Mouse (Mus musculus) testis, postnatal 10 days (tissue): Measurements from ENCODE around the gene Arhgef28.
A peak's percentile ranks its signal among the peaks of the same experiment; 100 is the strongest.

ENCODE experiments used
- DNase-seq: peaks from one replicate; pipeline ENCODE4 v3.0.0; 2021; ENCODE audit warnings: low spot score

The Arhgef28 gene

DNA sequence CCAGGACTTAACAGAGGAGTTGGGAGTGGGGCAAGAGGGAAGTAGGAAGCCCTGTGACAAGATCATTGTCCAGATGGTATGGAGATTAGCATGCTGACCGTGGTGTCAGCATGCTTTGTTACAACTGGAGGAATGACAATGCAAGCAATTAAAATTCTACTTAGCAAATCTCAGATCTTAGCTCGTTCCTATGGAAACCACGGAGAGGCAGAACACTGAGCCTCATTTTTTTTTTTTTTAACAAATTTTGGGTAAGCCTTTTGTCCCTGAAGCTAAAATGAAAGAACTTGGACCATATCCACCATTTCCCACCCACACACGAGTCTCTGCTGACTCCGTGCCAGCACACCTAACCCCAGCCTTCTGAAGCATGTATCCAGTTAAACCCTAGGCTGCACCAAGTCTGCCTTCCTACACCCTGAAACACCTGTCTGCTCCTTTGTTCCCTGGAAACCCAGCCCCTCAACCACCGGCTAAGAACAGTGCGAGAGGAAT lies 246.8 kb downstream of the Arhgef28 start:
- DNase-seq: no peak

DNA sequence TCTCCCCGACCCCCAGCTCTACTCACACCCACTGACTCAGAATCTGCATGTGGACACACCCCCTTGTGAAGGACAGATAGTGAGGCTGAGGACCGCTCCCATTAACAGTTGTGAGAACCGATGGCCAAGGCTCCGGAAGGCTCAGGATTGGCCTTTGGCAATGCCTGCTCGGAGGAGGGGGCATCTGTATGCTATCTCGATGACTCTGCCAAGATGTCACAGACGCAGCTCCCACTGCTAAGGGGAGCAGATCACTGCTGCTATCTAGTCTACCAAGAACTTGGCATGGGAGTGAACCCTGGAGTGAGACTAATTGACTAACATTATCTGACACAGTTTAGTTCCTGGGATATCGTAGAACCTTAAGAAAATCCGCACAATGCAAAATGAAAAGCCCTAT lies 250.5 kb downstream of the Arhgef28 start:
- no peak for DNase-seq

DNA sequence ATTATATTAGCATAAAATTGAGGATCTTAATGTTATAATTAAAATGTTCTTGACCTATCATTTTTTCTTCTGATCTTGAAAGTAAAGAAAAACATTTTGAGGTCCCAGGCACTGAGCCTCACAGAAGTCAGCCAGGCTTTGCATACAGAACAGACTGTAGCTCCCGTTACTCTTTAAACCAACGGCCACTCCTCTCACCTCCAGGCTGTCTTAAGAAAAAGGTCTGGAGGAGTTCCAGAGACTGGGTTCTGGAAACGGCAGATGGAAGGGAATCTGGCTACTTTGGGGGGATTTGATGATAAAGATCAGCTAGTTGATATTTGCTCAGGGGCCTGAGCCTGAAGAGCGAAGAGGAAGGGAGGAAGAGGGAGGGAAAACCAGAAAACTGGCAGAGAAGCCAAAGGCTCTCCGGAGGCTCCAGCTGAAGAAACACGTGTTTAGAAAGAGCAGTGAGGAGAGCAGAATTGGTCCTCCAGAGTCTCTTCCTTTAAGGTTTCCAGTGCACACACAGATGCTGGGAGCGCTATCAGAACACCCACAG lies 251.2 kb downstream of the Arhgef28 start:
- no peak for DNase-seq

DNA sequence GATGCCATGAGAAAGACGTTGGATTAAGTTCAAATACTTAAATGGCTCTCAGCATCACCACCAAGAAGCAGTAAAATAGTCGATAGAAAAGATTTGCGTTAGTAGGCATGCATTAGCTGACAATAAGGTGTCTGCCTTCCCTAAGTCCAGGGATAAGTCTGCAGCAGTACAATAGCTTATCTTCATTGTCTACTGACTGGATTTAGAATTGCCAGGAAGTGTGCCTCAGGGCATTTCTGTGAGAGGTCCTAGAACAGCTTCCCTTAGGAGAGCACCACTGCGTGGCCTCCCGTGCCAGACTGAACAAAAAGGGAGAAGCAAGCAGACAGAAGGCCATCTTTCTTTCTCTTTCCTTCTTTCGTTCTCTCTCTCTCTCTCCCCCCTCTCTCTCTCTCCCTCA lies 252.2 kb downstream of the Arhgef28 start:
- DNase-seq: no peak

DNA sequence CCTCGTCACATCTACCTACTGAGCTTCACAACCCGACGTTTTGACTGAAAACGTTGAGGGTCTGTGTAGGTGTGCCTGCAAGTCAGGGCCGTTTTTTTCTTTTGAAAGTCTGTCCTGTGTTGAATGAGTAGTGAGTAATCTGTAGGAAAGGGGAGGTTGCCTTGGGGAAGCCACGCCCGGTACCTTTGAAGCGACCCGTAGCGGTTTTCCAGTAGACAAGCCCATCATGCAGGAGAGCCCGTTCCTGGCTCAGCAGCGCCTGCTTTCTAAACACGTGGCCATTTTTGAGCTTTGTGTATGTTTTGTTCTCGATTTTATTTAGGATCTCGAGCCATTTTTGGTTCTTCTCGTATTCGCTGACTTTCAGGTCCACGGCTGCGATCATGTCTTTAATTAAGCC lies 252.7 kb downstream of the Arhgef28 start:
- no peak for DNase-seq

DNA sequence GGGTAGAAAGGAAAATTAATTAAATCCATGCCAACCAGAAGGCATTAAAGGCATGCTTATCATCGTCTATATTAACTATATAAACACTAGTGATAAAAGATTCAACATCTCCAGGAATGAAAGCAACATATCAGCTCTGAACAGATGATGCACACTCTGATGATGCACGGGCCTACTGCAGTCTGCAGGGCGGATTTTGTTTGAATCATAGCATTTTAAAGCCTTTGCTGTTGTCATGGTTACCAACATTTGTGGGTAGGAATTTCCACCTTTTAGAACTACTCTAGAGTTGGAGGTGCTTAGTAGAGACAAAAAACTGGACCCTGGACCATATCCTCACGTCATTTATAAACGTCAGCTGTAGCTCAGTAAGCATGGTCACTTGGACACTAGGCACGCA lies 257.4 kb downstream of the Arhgef28 start:
- DNase-seq: no peak

DNA sequence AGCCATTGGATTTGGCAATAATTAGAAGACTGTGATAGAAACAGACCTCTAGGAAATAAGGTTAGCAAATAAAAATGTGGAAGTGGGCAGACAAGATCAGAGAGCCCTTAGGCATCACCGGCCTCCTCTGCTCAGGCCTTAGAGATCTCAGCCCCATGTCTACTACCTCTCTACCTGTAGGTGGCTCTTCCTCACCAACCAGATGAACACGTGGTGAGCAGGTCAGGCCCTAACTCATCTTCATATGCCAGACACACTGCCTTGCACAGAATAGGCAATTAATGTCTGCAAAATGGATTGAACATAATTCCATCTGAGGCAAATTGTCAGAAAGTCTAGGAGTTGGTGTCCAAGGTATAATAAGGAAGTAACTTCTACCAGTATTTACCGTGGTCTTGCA lies 258.6 kb downstream of the Arhgef28 start:
- DNase-seq: no peak

DNA sequence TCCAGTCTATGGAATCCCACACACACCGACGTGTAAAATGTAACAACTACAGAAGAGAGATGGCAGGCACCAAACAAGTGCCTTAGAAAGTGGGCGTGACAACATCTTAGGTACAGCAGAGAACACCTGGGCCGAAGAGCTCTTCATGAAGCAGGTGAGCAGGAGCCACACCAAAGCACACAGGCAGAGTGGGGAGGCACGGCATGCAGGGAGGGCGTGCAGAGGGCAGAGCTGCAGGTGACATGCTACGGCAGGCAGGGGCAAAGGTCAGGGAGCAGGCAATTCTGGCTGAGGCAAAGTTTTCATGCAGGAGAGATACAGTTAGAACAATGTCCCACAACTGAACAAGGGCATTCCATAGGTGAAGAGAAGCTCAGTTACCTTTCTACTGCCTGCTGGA lies 259.8 kb downstream of the Arhgef28 start:
- no peak for DNase-seq

DNA sequence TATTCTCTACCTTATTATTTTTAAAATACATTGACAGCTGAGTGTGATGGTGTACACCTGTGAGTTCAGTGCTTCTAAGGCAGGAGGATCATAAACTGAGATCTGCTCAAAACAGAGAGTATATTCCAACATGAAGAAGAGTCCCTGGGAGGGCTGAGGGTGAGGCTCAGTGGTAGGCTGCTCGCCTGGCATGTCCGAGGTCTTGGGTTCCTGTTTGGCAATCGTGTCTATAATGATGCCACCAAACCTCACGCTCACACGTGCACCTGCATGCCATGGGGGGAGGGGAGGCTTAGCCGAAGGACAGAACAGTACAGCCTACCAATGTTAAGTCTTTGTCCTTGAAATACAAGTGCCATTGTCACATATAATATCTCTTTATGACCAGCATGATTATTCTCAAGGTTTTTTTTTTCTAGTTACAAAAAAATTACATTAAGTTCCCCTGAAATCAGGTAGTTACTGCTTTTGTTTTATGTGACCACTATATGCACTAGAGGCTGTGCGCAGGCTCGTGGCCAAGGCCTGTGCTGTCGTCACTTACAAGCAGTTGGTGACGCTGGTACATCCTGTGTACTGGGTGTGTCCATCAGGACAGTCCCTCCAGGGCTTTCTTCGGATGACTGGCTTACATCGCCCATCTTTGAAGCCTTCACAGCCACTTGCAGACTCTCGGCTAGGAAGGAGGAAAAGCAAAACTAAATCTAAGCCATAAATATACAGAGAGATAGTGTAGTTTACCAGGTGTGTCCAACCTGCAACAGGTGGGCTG lies 264.1 kb downstream of the Arhgef28 start:
- no peak for DNase-seq

DNA sequence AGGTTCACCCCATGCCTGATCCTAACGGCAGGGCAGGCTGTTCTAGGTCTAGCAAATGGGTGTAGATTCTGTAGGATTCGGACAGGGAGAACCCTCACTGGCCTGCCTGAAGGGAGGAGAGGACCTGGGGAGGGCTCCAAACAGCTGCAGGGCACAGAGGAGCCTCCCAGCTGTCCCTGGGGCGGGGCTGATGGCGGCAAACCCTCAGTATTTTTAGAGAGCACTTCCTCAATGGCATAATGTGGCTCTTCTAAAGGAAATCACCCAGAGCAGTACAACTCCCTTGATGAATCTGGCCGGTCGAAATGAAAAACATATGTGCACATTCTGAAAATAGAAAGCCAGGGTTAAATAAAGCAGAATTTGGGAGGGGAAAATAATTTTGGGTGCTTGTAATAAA lies 265.1 kb downstream of the Arhgef28 start:
- no peak for DNase-seq

DNA sequence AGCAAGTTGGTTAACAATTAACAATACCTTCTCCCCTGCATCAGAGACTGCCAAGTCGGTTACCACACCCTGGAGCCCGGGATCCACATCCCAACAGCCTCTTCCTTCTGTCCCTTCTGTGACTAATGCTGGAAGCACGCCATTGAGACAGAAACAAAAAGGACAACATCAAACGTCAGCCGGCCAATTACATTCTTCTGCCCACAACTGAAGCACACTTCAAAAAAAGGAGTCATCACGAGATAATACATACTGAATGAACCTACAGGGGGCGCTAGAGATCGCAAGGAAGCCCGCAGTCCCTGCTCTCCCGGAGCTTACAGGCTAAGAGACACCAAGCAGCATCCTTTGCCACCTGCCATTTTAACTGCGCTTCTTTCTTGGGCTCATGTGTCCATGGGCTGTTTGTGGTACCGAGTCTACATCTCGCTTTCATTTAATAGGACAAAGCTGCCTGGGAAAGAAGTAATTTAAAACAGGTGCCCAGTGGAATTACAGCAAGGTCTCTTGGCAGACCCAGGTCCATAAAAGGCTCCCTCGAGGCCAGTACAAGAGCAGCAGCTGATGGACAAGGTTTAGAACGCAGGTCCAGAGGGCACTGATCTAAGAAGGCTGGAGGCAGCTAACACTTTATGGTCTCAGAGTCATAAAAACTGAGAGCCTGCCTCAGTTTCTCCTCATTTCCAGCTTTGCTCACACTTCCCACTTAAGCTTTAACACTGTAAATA lies 266.6 kb downstream of the Arhgef28 start:
- DNase-seq: peak; percentile 58

DNA sequence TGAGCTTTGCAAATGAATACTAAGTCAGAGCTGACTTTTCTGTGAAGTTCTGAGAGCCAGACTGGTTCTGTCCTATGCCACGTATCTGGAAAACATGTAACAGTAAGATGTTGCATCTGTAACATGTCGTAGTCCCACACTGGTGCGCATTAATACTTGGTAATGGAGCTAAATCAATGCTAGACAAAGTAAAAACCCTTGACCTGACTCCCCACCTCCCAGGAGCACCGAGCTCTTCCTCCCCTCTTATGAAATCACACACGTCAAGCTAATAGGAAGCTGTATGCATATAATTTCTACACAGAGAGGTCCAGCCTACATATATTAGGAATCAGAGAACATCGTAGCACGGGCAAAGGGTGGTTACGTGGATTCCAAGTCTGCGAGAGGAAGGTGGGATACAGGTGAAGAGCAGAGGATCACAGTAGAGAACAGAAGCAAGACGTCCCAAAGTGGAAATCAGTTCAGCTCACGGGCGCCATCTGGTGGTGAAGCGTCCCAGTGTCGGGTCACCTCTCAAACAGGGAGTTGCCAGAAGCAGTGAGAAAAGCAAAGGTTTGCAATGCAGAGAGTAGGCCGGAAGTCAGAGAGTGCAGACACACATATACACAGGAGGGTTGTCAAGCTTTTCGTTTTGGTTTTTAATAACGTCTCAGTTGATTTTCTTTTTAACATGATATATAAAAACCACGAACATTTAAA lies 267.5 kb downstream of the Arhgef28 start:
- DNase-seq: peak; percentile 98

DNA sequence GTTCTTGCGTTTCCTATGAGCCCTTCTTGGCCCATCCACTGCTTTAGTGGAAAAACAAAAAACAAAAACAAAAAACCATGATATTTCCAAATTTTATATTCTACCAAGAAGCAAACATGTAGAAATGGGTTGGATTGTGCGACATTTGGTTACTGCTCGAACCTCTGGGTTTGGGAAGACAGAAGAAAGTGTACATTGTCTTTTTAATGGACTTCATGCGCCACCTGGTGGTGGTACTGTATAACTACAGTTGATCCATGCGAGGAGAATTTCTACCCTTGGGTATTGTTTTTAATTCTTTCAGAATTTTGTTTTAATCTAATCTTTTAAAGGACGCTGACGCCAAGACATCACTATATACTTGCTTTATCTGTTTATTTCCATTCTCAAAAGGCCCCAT lies 268.3 kb downstream of the Arhgef28 start:
- peak; percentile 88 for DNase-seq

DNA sequence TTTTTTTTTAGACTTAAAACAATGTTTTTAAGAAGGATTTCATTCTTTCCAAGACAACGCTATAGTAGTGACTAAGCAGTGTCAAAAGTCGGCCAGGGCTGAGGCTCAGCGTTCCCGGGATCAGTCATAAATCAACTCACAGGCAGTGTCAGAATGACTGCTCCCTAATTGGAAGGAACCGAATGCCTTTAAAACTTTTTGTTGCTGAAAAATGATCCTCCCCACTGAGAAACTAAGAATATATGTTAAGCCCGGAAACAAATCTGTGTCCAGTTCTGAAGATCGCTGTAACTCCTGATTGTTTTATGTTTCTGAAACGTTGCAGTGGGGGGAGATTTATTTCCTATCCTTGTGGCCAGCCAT lies 278.1 kb downstream of the Arhgef28 start:
- DNase-seq: no peak

DNA sequence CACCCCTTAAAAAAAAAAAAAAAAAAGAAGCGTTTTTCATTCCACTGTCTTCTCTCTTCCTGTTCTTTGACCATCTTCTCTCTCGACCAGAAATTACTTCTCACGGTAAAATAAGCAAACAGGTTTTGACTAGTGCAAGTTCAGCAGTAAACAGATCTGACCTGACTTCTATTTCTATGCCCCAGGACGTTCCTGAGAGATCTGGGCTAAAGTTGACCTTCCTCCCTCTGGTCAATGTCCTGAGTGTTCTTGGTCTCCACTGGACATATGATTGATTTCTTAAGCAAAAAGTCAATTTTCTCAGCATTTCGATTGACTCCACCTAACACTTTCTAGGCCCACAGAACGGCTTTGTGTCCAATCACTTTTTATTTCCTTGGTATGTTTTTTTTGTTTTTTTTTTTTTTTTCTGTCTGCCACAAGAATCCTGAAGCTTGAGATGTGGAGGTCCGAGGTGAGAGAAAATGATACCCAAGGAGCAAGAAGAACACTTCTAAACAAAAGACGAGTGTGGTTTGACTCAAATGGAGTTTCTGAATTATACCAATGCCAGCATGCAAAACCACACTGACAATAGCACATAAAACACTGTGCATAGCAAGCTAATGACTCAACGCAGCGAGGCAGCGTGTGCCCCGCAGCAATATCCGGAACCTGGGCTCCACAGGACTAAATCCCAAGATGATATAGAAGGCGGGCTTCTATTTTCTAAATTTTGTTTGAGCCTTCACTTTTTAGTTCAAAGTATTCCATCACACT lies 278.7 kb downstream of the Arhgef28 start:
- DNase-seq: no peak

DNA sequence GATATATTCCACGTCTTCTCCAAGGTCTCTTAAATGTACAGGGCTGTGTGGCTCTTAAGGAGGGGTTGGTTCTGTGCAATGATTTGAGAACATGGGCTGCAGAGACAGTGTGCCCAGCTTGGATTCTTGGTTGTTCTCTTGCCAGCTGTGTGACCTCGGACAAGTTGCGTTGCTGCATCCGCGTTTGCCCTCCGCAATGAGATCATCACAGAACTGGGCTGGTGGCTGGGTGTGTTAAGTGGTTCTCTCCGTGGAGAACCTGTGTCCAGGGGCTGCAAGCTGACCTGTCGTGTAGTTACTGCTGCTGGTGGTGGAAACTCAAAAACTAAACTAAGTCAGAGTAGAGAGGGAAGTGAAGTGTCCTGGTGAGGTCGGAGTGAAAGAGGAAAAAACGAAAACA lies 279.9 kb downstream of the Arhgef28 start:
- DNase-seq: no peak

DNA sequence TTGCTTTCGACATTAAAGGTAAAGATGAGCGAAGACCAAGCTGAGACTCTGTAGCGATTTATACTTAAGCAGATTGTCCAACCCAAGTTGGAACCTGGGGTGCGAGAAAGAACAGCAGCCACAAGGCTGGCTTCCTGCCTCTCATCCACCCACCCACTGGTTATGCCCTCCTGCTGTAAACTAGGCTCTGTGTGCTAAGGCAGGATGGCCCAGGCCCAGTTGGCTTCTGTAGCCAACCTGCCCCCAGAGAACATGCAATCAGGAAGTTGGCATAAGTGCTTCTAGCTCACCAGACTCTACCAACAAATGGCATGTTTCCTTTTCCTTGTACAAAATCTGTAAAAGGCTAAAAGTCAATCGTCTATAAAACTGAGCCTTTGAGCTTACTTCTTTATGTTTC lies 283.2 kb downstream of the Arhgef28 start:
- no peak for DNase-seq

DNA sequence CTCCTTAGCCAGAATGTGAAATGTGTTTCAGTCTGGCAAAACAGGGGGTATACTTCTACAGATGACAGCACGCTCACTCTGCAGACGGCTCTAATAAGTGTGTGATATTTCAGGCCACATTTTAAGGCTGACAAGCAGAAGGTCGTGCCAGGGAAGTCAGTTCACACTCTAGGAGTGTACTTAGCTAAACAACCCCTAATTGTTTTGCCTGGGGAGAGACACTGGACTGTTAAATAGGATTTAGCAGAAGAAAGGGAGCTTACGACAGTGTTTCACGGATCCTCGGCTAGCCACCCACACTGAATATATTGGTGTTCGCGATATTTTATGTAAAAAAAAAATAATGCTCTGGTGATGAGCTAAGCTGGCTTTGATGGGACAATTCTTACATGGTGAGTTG lies 286.6 kb downstream of the Arhgef28 start:
- DNase-seq: no peak

DNA sequence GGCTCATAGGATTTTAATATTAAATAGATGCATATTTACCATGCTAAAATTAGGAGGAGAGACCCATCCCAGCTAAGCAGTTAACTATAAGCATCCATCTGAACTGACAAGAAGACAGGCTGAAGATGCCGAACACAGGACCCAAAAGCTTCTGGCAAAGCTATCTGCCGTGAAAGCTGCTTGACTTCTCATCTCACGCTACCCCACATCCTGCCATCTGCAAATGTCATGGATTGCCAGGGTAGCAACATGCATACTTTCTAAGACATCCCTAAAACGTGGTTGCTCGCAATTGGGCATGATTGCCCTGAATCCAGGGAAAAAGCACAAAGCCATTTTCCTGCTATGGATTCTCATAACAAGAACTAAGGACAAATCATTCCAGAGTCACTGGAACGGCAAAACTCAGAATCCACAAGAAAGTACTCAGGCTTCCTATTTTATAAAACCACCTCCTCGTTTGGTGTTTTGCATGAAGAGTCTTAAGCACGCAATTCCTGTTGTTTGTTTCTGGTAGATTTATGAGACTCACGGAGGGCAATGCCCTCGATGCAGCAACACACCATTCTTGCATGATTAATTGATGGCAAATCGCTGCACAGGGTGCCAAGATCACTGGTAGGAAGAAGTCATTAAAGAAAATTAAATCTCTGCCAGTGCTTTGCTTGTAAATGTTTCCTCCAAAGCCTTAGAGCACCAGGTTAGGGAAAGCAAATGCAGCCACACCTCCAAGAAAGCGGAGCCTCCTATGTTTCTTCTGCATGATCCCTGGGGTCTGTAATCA lies 287.9 kb downstream of the Arhgef28 start:
- DNase-seq: no peak

DNA sequence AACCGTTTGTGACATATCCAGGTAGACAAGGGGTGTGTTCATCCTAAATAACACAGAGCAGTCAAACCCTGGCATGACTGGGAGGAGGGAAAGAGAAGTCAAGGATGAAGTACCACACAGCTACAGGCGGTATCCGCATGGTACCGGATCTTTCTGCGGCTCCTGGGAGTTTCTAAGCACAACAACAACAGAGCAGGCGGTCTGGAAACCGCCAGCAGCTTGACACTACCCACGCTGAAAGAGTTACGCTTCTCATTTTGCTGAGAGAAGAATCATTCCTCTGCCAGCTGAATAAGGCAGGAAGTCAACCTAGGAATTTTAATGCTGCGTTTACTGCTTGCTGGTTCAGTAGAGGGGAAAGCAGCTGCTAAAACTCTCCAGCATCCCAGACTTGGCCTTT lies 295.2 kb downstream of the Arhgef28 start:
- no peak for DNase-seq

DNA sequence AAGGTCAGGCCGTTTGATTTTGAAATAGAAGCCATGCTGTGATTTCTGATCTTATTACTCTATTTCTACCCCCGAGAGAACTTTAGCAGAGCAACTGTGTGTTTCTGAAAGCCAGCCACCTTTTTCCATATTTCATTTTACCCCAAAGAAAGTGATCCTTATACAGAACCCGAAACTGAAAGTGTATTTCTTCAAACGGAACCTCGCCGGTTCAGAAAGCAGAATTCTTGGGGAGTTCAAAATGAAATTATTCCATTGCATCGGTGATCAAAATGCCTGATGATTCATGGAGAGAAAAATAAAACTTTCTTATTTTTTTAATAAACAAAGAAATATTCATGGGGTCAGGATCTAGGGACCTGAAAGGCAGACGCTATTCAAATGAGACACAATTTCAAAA lies 303.4 kb downstream of the Arhgef28 start:
- DNase-seq: no peak
